Mouse (Mus musculus) testis, adult 2 months (tissue): ENCODE results near the gene Wdr54.

Source experiments
- CTCF ChIP-seq: fragments of 200-500 bp; IDR thresholded peaks from 2 replicates; pipeline ENCODE4 v1.5.1; 2012; ENCODE audit warnings: low read depth, mild to moderate bottlenecking, inconsistent platforms, low read length, moderate library complexity; ENCODE audit not compliant: control insufficient read depth, insufficient read depth, insufficient replicate concordance
- POLR2A ChIP-seq: fragments of 200-500 bp; IDR thresholded peaks from 2 replicates; pipeline ENCODE4 v1.6.1; 2012; ENCODE audit warnings: low read depth, mild to moderate bottlenecking, inconsistent platforms, low read length, moderate library complexity; ENCODE audit not compliant: control insufficient read depth

- TF ChIP-seq POLR2A (no peak), CTCF (no peak)
These were observed 49.7 kb upstream of the Wdr54 start for GRCm38 (mm10) chr6:83205851-83206250.
